Comparison of ENCODE assay signal across 8 mouse cellular contexts in the genomic region with DNA sequence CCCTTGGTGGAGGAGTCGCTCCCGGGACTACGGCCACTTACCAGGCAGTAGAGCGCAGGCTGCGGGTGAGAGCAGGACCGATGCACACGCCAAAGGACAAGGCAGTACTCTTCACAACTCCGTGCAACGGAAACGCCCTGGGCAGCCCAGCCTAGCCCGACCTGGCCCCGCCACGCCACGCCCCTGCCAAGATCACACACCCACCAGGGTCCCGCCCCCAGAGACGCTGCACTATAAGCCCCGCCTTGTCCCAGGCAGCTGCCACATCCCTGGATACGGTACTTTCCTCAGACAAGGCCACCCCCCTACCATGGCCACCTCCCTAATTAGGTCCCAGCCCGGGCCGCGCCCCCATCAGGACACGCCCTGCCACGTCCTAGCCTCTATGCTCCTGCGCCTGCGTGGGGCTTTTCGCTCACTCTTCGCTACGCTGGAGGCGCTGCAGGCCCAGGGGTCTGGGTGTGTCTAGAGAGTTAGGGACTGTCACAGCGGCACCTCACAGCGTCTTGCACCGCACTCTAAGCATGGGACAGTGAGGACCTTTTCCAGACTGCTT. TPM values are rescaled to one million over a fixed set of nuclear protein-coding genes. Genes with fewer than 3 reads are reported as not detected.
DNase-seq lines count a peak whose midpoint lies in the region; ATAC-seq and TF ChIP-seq lines count a peak whose summit lies in the region.

Anxa5 (minus strand) TSS at position 363 of the 556 bp plus-strand sequence.
1810062G17Rik (plus strand) TSS at position 406 of the 556 bp plus-strand sequence.

- H3K4me3 ChIP-seq in forebrain, embryonic 10.5 days: peak within 1 kb of the TSS; percentile 71
- H3K4me3 ChIP-seq in heart, embryonic 15.5 days: peak within 1 kb of the TSS; percentile 94
- peak within 1 kb of the TSS; percentile 63 to 75 for H3K4me3 ChIP-seq in liver, embryonic 14.5 days (ENCODE audit: insufficient read depth in 1 of 2, low read depth in 2 of 2, low read length in 2 of 2)
- H3K4me3 ChIP-seq in neural tube, embryonic 11.5 days (ENCODE audit: low read depth, low read length): peak within 1 kb of the TSS; percentile 60
- peak within 1 kb of the TSS; percentile 86 for H3K4me3 ChIP-seq in stomach, postnatal 0 days (ENCODE audit: low read depth, low read length)

- under 1% methylated on average over 32 of the region's 32 CpGs for WGBS in forebrain, embryonic 10.5 days
- WGBS in heart, embryonic 15.5 days: under 1% methylated on average over 32 of the region's 32 CpGs
- WGBS in liver, embryonic 14.5 days (ENCODE audit: insufficient replicate concordance): under 1% methylated on average over 32 of the region's 32 CpGs
- 0% methylated on average over 32 of the region's 32 CpGs for WGBS in neural tube, embryonic 11.5 days
- 0% methylated on average over 27 of the region's 32 CpGs for WGBS in stomach, postnatal 0 days

- peak within 1 kb of the TSS; percentile 87 for H3K9ac ChIP-seq in heart, embryonic 15.5 days
- H3K9ac ChIP-seq in liver, embryonic 14.5 days (replicated peaks): peak within 1 kb of the TSS; percentile 50
- peak within 1 kb of the TSS; percentile 79 for H3K9ac ChIP-seq in neural tube, embryonic 11.5 days (ENCODE audit: low read length)
- H3K9ac ChIP-seq in stomach, postnatal 0 days (ENCODE audit: low read length): peak within 1 kb of the TSS; percentile 86

- H3K36me3 ChIP-seq in forebrain, embryonic 10.5 days (replicated peaks): no peaks in the 10 kb centered on the region
- no peaks in the 10 kb centered on the region; the same call in 1 of the 2 replicates for H3K36me3 ChIP-seq in heart, embryonic 15.5 days
- H3K36me3 ChIP-seq in liver, embryonic 14.5 days (replicated peaks; ENCODE audit: control insufficient read depth, insufficient read depth, low read depth): no peaks in the 10 kb centered on the region
- H3K36me3 ChIP-seq in neural tube, embryonic 11.5 days (ENCODE audit: control insufficient read depth, insufficient read depth, low read length): no peaks in the 10 kb centered on the region
- H3K36me3 ChIP-seq in stomach, postnatal 0 days (ENCODE audit: control insufficient read depth, insufficient read depth, low read length): no peaks in the 10 kb centered on the region

- peak within 1 kb of the TSS; percentile 84 for H3K27ac ChIP-seq in forebrain, embryonic 10.5 days
- peak within 1 kb of the TSS; percentile 97 for H3K27ac ChIP-seq in heart, embryonic 15.5 days
- no peak within 1 kb of the TSS for H3K27ac ChIP-seq in liver, embryonic 14.5 days
- H3K27ac ChIP-seq in neural tube, embryonic 11.5 days (ENCODE audit: low read depth, low read length): peak within 1 kb of the TSS; percentile 44; the same call in 1 of the 2 replicates
- peak within 1 kb of the TSS; percentile 97 for H3K27ac ChIP-seq in stomach, postnatal 0 days (replicated peaks)

- no peak for TF ChIP-seq EP300 in liver, embryonic 14.5 days (IDR thresholded peaks at IDR 0.05; ENCODE audit: low read depth)
- no peak for TF ChIP-seq EP300 in stomach, postnatal 0 days (optimal IDR thresholded peaks at IDR 0.05)

- H3K9me3 ChIP-seq in forebrain, embryonic 10.5 days: no peaks in the 10 kb centered on the region
- no peaks in the 10 kb centered on the region for H3K9me3 ChIP-seq in heart, embryonic 15.5 days (replicated peaks)
- H3K9me3 ChIP-seq in liver, embryonic 14.5 days (ENCODE audit: control insufficient read depth, low read length): no peaks in the 10 kb centered on the region
- H3K9me3 ChIP-seq in neural tube, embryonic 11.5 days (ENCODE audit: control insufficient read depth, low read length): no peaks in the 10 kb centered on the region
- no peaks in the 10 kb centered on the region for H3K9me3 ChIP-seq in stomach, postnatal 0 days (ENCODE audit: control insufficient read depth, low read length)

- peak; percentile 75 for TF ChIP-seq CTCF in liver, embryonic 14.5 days (IDR thresholded peaks at IDR 0.05; ENCODE audit: low read depth)
- peak; percentile 77 for TF ChIP-seq CTCF in stomach, postnatal 0 days (IDR thresholded peaks at IDR 0.05; ENCODE audit: low read depth)

- peak within 1 kb of the TSS; percentile 81 for H3K4me2 ChIP-seq in heart, embryonic 15.5 days
- peak within 1 kb of the TSS; percentile 87 for H3K4me2 ChIP-seq in liver, embryonic 14.5 days (ENCODE audit: low read depth)
- H3K4me2 ChIP-seq in neural tube, embryonic 11.5 days (ENCODE audit: low read depth): peak within 1 kb of the TSS; percentile 95
- peak within 1 kb of the TSS; percentile 86 for H3K4me2 ChIP-seq in stomach, postnatal 0 days (replicated peaks; ENCODE audit: low read depth)

- peak; percentile 98 for DNase-seq in CD8-positive naive resting alpha-beta T cell, adult 2 months (ENCODE audit: low read depth in 2 of 2, low spot score in 2 of 2)
- DNase-seq in c-Kit-positive CD71-negative TER-119-negative erythroid progenitor cells, embryonic 14.5 days (ENCODE audit: low read depth): peak; percentile 93
- DNase-seq in forebrain, embryonic 10.5 days (ENCODE audit: extremely low spot score, low spot score): peak; percentile 94
- DNase-seq in kidney, postnatal 25 days: peak; percentile 98 to 99
- peak; percentile 86 to 90 (median 89) for DNase-seq in liver, embryonic 14.5 days (ENCODE audit: low read depth in 3 of 3, low spot score in 3 of 3)
- DNase-seq in neural tube, embryonic 11.5 days (ENCODE audit: low spot score): peak; percentile 94
- peak; percentile 98 for DNase-seq in stomach, postnatal 0 days (ENCODE audit: low spot score)

- peaks cover 51% of the 10 kb centered on the region for H3K4me1 ChIP-seq in forebrain, embryonic 10.5 days
- peaks cover 44% of the 10 kb centered on the region for H3K4me1 ChIP-seq in heart, embryonic 15.5 days (replicated peaks)
- H3K4me1 ChIP-seq in liver, embryonic 14.5 days (replicated peaks; ENCODE audit: control insufficient read depth in 2 of 2, insufficient read depth in 2 of 2, low read length in 1 of 2): peaks cover 4 to 8% of the 10 kb centered on the region in 2 experiments; a peak in 2 of 4 replicates
- H3K4me1 ChIP-seq in neural tube, embryonic 11.5 days (ENCODE audit: control insufficient read depth, insufficient read depth, low read length): 0 out of 2 replicates have a peak, but pooled peaks cover 5% of the 10 kb centered on the region
- peaks cover 9% of the 10 kb centered on the region; the same call in 1 of the 2 replicates for H3K4me1 ChIP-seq in stomach, postnatal 0 days (replicated peaks; ENCODE audit: control insufficient read depth, insufficient read depth)

- ATAC-seq in heart, embryonic 15.5 days (replicated peaks; ENCODE audit: insufficient number of reproducible peaks, insufficient read depth, low FRiP score, low read depth): peak; percentile 99
- ATAC-seq in liver, embryonic 14.5 days (ENCODE audit: insufficient read depth): peak; percentile 98
- ATAC-seq in neural tube, embryonic 11.5 days (ENCODE audit: insufficient read depth, low FRiP score, low TSS enrichment): peak; percentile 98
- peak; percentile 99 for ATAC-seq in stomach, postnatal 0 days (ENCODE audit: low FRiP score, low TSS enrichment)

- peaks cover 22% of the 10 kb centered on the region for H3K27me3 ChIP-seq in forebrain, embryonic 10.5 days (ENCODE audit: poor library complexity, severe bottlenecking)
- no peaks in the 10 kb centered on the region for H3K27me3 ChIP-seq in heart, embryonic 15.5 days
- no peaks in the 10 kb centered on the region for H3K27me3 ChIP-seq in liver, embryonic 14.5 days (ENCODE audit: control insufficient read depth, insufficient read depth, low read length)
- no peaks in the 10 kb centered on the region for H3K27me3 ChIP-seq in neural tube, embryonic 11.5 days (ENCODE audit: control insufficient read depth, insufficient read depth, low read length)
- no peaks in the 10 kb centered on the region for H3K27me3 ChIP-seq in stomach, postnatal 0 days (ENCODE audit: control insufficient read depth, insufficient read depth, low read length)

RNA-seq across cellular contexts. Expression of gene Anxa5, which starts in this region (rescaled TPM):
- 106 and 114 TPM in 2 replicates for polyA plus RNA-seq in forebrain, embryonic 10.5 days (2016; fragmentation: Nextera tagmentation; extraction: Ambion mirVana)
- polyA plus RNA-seq in heart, embryonic 15.5 days (2015; fragmentation: Nextera tagmentation; extraction: Ambion mirVana): 359 and 472 TPM in 2 replicates
- 39.6 and 49.9 TPM in 2 replicates for polyA plus RNA-seq in liver, embryonic 14.5 days (2012; rRNA removed)
- polyA plus RNA-seq in liver, embryonic 14.5 days (2014; fragmentation: Nextera tagmentation; extraction: Ambion mirVana): 51.9 and 57.5 TPM in 2 replicates
- 133 and 137 TPM in 2 replicates for polyA plus RNA-seq in neural tube, embryonic 11.5 days (2014; fragmentation: Nextera tagmentation; extraction: Ambion mirVana)
- 168 and 186 TPM in 2 replicates for polyA plus RNA-seq in stomach, postnatal 0 days (2015; fragmentation: Nextera tagmentation; extraction: Ambion mirVana)

RNA-seq across cellular contexts. Expression of gene 1810062G17Rik, which starts in this region (rescaled TPM):
- polyA plus RNA-seq in forebrain, embryonic 10.5 days (2016; fragmentation: Nextera tagmentation; extraction: Ambion mirVana): 0.81 and 1.2 TPM in 2 replicates
- polyA plus RNA-seq in heart, embryonic 15.5 days (2015; fragmentation: Nextera tagmentation; extraction: Ambion mirVana): 0.92 and 1.6 TPM in 2 replicates
- polyA plus RNA-seq in liver, embryonic 14.5 days (2012; rRNA removed): 0.43 and 0.77 TPM in 2 replicates
- polyA plus RNA-seq in liver, embryonic 14.5 days (2014; fragmentation: Nextera tagmentation; extraction: Ambion mirVana): 1.1 and 1.2 TPM in 2 replicates
- polyA plus RNA-seq in neural tube, embryonic 11.5 days (2014; fragmentation: Nextera tagmentation; extraction: Ambion mirVana): 0.37 TPM in 1 of 2 replicates, not detected in the other
- 3.0 and 4.0 TPM in 2 replicates for polyA plus RNA-seq in stomach, postnatal 0 days (2015; fragmentation: Nextera tagmentation; extraction: Ambion mirVana)
